Mouse (Mus musculus): ENCODE results near the gene Zmiz2. TPM values are rescaled to one million over a fixed set of nuclear protein-coding genes. Genes with fewer than 3 reads are reported as not detected.
A peak's percentile ranks its signal among the peaks of the same experiment; 100 is the strongest.
"Not testable (repeated sequence)": the region's sequence is repeated elsewhere in the genome, so short reads cannot be mapped to it uniquely, and the experiment has no call there.

The Zmiz2 gene
- total RNA-seq, 2 experiments from 2014 or later: 46.8 to 49.1 TPM

DNA sequence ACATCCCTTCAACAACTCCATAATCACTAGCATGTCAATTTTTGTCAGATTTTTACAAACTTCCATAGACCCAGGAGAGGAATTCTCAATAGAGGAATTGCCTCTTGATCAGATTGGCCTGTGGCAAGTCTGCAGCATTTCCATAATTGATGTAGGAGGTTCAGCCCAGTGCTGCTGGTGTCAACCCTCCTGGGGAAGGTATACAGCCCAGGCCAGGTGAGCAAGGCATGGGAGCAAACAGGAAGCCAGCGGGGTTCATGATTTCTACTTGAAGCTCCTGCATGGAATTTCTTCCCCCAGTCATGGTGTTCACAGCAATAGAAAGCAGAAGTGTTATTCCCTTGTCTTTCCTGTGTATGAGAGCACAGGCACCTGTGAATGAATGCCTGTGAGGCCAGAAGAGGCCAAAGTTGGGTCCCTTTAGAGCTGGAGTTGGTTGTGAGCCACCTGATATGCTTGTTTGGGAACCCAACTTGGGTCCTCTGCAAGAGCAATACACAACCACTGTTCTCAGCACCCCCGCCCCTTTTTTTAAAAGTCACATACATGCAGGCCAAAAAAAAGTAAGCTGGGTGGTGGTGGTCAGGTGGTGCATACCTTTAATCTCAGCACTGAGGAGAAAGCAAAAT lies 32.0 kb downstream of the Zmiz2 start:
- no peak for DNase-seq

DNA sequence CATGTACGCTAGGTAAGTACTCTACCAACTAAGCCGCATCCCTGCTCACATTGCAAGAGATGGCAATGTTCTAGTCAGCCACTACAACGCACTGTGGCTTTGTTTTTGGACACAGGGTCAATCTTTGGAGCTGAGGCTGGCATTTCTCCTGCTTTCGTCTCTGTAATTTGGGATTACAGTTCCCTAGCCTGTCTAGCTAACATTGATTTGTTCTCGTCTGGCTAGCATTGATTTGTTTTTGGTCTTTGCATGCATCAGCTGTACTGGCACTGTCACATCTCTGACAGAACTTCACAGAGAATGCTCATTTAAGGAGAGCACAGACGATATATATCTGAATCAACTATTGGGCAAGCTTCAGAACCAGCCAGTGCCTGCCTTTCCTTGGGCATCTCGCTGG lies 41.3 kb downstream of the Zmiz2 start:
- DNase-seq: no peak

DNA sequence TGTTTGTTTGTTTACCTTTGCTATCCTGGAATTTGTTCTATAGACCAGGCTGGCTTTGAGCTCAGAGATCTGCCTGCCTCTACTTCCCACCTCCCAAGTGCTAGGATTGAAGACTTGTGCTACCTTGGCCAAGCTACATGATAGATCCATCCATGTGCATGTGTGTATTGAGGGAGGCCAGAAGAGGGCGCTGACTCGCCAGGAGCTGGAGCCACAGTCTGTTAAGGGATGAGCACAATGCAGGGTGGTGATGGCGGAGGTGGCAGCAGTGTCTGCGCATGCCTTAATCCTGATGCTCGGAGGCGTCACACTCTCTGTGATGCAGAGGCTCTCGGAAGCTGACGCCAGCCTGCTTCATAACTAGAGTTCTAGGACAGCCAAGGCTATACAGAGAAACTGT lies 47.6 kb downstream of the Zmiz2 start:
- peak; percentile 60 for DNase-seq

DNA sequence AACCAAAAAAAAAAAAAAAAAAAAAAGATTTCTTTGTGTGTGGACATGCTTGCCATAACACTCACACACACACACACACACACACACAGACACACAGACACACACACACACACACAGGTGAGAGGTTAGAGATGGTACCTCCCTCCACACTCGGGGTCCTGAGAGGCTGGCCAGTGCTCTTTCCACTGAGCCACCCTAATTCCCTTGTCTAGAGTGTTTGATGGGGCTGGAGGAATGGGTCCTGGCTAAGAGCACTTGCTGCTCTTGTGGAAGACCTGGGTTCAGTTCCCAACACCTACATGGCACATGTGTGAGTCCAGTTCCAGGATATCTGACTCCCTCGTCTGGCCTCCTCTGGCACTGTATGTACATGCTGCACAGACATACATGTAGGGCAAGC lies 48.8 kb downstream of the Zmiz2 start:
- no peak for DNase-seq

DNA sequence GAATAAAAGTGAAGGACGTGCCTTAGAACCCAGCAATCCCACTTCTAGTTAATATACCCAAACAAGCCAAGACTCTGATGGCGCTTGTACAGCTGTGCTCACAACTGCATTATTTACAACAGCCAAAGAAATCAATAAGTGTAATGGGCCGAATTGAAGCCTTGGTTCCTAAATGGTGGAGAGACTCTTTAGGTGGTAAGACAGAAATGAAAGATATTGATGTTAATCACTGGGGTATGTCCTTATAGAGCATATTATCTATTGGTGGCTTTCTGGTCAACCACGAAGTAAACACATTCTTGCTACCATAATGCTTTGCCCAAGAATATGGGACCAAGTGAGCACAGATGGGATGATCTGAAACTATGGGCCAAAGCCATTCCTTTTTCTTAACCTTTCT lies 51.3 kb downstream of the Zmiz2 start:
- DNase-seq: no peak

DNA sequence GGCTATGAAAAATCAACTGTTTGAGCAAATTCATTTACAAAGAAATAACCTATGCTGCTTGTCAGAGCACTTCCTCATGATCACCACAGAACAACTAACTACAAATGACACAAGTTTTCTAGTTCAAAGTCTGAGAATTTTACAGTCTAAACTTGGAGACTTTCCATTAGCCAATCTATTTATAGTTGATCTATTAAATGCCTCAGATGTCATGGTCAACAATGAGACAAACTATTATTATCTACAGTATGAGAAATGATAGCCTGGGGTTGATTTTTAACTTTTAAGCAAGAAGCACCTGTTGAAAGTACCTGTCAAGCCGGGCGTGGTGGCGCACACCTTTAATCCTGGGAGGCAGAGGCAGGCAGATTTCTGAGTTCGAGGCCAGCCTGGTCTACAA lies 53.7 kb downstream of the Zmiz2 start:
- no peak for DNase-seq

DNA sequence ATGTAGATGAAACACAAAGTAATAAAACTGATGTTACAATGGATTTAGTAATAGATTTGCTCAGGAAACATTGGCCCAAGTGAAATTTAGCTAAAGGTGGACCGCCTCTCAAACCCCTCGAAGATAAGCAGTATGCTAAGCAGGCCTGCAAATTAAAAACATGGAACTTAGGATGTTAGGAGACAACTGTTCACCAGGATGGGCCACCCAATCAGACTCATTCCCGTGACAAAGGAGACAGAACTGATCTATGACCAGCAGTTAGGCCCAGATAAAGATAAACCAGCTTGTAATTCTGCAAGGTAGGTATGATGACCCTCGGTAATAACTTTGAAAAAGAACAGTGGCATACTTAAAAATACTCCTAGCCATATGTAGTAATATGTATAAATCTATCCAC lies 54.2 kb downstream of the Zmiz2 start:
- no peak for DNase-seq

DNA sequence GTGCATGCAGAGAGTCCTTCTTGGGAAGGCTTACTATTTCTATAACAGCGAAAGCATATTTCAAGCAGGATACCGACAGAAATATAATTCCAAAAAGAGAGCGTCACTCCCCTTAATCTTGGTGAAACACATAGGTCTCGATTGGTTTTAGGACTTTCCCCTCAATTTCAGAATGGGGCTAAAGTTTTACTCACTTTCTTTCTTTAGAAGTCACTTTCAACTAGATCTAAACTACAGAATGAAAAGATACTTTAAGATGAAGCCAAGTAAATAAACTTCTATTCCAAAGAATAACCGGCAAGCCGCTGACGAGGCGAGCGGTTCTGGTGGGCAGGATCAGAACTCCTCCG lies 54.8 kb downstream of the Zmiz2 start:
- no peak for DNase-seq

DNA sequence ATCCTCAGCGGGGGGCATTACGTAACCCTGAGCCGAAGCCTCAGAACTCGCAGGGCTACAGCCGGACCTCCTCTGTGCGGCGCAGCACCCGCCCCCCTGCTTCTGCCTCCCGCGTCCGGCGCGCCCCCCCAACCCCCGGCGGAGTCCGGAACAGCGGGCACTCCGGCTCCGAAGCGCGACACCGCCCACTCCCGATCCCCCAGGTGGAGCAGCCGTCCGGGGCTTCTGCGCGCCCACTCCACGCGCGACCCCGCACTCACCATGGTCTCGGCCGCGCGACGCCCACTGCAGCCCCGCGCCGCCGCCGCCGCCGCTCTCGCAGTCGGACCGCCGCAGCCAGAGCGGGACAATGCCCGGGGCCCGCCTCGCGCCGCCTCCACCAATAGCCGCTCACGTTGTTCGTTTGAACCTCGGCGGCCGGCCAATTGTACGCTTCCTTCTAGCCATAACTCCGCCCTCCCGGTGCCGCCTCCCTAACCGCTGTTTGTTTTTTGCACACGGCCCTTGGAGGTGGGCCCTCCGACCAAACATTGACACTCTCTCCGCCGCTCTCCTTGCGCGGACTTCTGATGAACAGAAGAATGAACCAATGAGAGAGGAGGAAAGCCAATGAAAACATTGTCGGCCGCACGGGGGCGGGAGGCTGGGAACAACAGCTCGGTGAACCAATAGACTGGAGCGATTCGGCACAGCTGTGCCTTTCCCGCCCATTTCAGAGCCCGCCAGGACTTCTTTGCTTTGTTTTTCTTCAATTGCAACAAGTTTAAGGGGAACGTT lies 55.4 kb downstream of the Zmiz2 start, which contains the start of gene H2afv:
Gene H2afv (minus strand): TSS at position 367 of the 777 bp plus-strand sequence.
- DNase-seq: peak; percentile 100

DNA sequence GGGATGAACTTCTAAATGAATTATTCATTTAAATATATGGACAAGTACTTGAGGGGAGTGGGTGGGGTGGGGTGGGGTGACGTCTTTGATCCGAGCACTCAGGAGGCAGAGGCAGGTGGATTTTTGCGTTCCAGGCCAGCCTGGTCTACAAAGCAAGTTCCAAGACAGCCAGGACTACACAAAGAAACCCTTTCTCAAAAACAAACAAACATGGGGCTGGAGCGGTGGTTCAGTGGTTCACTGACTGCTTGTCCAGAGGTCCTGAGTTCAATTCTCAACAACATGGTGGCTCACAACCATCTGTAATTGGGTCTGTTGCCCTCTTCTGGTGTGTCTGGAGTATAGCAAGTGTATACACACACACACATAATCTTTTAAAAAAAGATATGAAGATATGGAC lies 56.6 kb downstream of the Zmiz2 start:
- DNase-seq: no peak

DNA sequence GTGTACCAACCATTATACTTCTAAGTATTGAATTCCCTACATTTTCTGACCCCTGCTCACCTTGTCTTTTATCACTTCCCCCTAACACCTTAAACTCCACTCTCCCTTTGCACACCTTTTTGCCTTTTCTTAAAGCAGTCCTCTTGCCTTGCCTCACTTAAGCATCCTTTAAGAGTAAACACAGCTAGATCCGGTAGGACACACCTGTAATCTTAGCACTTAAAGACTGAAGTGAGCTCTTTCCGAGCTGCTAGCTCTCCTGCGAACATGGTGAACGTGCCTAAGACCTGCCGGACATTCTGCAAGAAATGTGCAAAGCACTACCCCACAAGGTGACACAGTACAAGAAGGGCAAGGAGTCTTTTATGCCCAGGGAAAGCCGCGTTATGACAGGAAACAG lies 57.1 kb downstream of the Zmiz2 start:
- no peak for DNase-seq

DNA sequence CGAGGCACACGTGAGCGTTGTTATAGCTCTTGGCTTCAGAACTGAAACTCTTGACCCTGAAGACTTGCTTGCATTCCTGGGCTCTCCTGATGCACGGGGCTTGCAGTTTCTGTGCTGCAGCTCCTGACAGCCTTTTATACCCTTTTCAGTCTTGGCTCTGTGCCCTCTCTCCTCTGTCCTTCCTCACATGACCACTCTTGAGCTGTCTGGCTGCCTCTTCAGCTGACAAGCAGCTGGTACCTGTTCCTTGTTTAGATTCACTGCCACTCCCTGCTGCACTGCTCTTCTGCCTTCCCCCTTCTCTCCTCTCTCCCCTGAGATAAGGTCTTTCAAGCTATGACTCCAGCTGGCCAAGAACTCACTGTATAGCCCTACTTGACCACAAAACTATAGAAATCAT lies 58.6 kb downstream of the Zmiz2 start:
- peak; percentile 33 for DNase-seq

DNA sequence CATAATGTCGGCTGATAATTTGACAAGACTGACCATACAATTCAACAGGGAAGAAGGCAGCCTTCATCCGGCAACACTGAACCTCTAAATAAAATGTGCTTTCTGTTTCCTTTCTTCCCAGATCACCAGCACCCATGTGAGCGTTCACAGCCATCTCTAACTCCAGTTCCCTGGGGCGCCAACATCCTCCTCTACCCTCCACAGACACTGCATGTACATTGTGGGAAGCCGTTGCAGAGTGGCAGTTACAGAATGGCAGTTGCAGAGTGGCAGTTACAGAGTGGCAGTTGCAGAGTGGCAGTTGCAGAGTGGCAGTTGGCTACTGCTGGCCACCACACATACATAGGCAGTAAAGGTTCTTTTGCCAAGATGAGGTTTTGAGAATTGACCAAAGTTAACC lies 59.3 kb downstream of the Zmiz2 start:
- not testable (repeated sequence) for DNase-seq

Small RNA genes within 50 kb of the gene (microRNA-seq; reads per million reads assigned to microRNA genes)
- gene Mir7651: 1.0 to 2.1 reads per million in 2 experiments

Other genes starting within 250 kb of the Zmiz2 start
- gene A730071L15Rik, start 189.0 kb upstream of the Zmiz2 start, total RNA-seq (2021): under 1 TPM in 1 of 2 experiments, not detected in 1; 0.20 TPM
- 10 to 100 TPM; 64.2 to 66.8 TPM for gene Nudcd3, start 188.7 kb upstream of the Zmiz2 start, total RNA-seq (2021)
- gene Npc1l1, start 158.9 kb upstream of the Zmiz2 start, total RNA-seq (2021): under 1 TPM in 1 of 2 experiments, not detected in 1; 0.07 TPM
- gene Ddx56, start 121.3 kb upstream of the Zmiz2 start, total RNA-seq (2021): 10 to 100 TPM; 37.5 to 38.2 TPM
- 10 to 100 TPM; 62.9 to 68.5 TPM for gene Tmed4, start 114.2 kb upstream of the Zmiz2 start, total RNA-seq (2021)
- gene Ogdh, start 97.4 kb upstream of the Zmiz2 start, total RNA-seq (2021): 100 to 1,000 TPM; 874 to 885 TPM
- 1,000 to 10,000 TPM; 1,521 to 1,568 TPM for gene Ppia, start 26.4 kb downstream of the Zmiz2 start, total RNA-seq (2021)
- 100 to 1,000 TPM; 125 to 126 TPM for gene H2afv, start 55.4 kb downstream of the Zmiz2 start, total RNA-seq (2021)
- 10 to 100 TPM; 81.8 to 84.6 TPM for gene Purb, start 86.8 kb downstream of the Zmiz2 start, total RNA-seq (2021)
- gene Myo1g, start 131.9 kb downstream of the Zmiz2 start, total RNA-seq (2021): 1 to 10 TPM; 1.2 to 1.4 TPM
- gene Ccm2, start 157.8 kb downstream of the Zmiz2 start, total RNA-seq (2021): 10 to 100 TPM; 31.8 to 34.1 TPM
- gene Nacad, start 217.0 kb downstream of the Zmiz2 start, total RNA-seq (2021): 1 to 10 TPM; 1.7 to 2.5 TPM
- 100 to 1,000 TPM; 105 to 108 TPM for gene Tbrg4, start 237.0 kb downstream of the Zmiz2 start, total RNA-seq (2021)
- not detected for gene Wap, start 249.6 kb downstream of the Zmiz2 start, total RNA-seq (2021)